Mouse (Mus musculus) macrophage (primary cell): Measurements from ENCODE around the gene Magi1. TPM values are rescaled to one million over a fixed set of nuclear protein-coding genes. Genes with fewer than 3 reads are reported as not detected.
"Not testable (repeated sequence)": the region's sequence is repeated elsewhere in the genome, so short reads cannot be mapped to it uniquely, and the experiment has no call there.

Source experiments
- H3K27ac ChIP-seq: fragments of 350-480 bp; formaldehyde crosslinking; 2 replicates; pipeline ENCODE4 v1.9.0; 2021
- H3K36me3 ChIP-seq: fragments of 350-480 bp; formaldehyde crosslinking; 2 replicates; pipeline ENCODE4 v1.9.0; 2021; ENCODE audit errors: inconsistent target
- H3K4me3 ChIP-seq: fragments of 350-480 bp; formaldehyde crosslinking; 2 replicates; pipeline ENCODE4 v1.9.0; 2021; ENCODE audit errors: inconsistent target
- H3K79me2 ChIP-seq: fragments of 350-480 bp; formaldehyde crosslinking; 2 replicates; pipeline ENCODE4 v1.9.0; 2021; ENCODE audit errors: inconsistent target
- whole genome bisulfite sequencing: methylation state at CpG from one replicate; pipeline ENCODE4 v1.1.7; 2026; ENCODE audit warnings: inconsistent platforms; ENCODE audit not compliant: missing documents; 5-methylcytosine and 5-hydroxymethylcytosine counted together
- polyA plus RNA-seq: library from polyadenylated mRNA; stranded (reverse); fragments of 250-400 nt; gene quantifications from 3 replicates; pipeline ENCODE4 v1.2.4, GENCODE M21; 2018; ENCODE audit warnings: inconsistent platforms

Gene Magi1
- polyA plus RNA-seq, 1 experiment from 2014 or later: 0.14 TPM

DNA sequence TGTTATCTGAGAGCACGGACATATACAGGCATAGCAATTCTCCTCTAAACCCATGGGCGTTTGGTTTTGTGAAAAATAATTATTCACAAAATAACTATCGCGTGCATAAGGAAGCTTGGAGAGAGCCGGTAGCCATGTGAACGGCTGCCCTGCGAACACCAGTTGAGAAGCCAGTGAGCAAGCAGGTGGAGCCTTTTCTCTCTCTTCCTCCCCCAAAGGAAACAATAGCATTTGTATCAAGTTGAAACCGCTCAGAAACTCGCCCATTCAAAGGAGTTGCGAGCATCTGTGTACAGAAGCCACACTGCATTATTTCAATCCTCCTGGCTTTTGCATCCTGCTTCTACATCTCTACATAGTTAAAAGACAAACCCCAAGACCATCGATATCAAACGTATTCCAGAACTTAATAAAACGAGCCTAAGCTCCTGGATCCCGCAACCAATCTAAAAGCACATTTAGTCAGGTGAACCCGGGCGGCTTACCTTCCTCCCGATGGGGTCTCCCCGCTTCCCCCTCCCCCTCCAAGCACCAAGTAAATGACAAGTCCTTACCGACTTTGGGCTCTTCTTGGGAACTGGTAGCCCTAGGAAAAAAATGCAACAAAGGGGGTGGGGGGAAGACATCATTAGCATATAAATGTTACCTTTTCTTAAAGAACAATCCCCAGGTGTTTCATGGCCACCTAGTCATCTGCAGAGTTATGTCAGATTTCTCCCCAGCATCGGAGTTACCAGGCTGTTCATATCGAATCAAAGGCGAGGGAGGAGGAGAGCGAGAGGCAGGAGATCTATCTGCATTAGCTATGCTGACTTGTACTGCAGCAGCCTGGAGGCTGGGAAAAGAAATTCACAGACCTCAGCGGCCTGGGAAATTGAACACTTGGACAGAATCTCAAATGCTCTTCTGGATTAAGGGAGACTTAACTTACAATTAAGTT is 566.8 kb downstream of the Magi1 start:
- WGBS: 5% methylated on average over 24 of the region's 24 CpGs
- H3K27ac ChIP-seq: no peak overlapping the region
- H3K79me2 ChIP-seq: no peaks in the 10 kb centered on the region
- no peaks in the 10 kb centered on the region for H3K36me3 ChIP-seq
- no peak overlapping the region for H3K4me3 ChIP-seq

DNA sequence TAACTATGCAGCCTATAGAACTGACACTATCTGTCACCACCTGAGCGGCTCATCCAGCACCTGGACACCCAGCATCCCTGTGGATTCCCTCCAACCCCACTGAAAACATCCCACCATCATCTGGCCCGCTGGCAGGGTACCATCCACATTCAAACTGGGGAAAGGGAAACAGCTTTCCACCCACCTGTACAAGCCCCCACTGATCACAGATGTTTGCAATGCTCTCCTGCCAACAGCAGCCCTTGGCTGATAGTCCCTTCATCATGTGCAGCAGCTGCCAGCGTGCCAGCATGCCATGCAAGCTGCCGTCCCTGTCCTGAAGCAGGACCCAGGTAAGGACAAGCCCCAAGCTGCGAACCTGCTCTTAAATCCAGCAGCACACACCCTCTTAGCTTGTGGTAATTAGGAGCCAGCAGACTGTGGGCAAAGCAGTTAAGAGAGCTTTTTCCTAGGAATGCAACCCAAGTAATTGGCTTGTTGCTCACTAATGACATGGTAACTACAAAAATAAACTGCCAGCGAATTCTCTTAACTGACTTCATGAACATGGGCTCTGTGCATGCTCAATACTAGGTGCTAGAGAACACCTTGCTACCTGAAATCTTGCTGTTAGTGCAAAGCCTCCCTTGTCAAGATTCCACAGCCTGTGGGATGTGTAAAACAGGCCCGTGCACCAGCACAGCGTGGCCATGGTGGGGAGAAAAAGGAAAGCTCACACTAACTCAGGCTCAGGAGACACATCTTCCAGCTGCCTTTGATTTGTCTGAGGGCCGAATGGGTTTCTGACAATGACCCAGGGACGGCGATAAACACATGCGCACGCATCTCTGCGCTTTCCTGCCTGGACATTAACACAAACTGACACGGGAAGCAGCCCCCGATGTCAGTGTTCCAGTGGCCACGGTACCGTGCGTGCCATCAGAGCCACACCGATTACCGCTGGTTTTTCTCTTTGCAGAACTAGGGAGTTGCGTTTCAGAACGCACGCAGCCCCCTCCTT is 568.2 kb downstream of the Magi1 start:
- Histone ChIP-seq H3K27ac (no peak overlapping the region), H3K36me3 (no peaks in the 10 kb centered on the region), H3K4me3 (no peak overlapping the region), H3K79me2 (no peaks in the 10 kb centered on the region)
- WGBS: 40% methylated on average over 24 of the region's 24 CpGs

DNA sequence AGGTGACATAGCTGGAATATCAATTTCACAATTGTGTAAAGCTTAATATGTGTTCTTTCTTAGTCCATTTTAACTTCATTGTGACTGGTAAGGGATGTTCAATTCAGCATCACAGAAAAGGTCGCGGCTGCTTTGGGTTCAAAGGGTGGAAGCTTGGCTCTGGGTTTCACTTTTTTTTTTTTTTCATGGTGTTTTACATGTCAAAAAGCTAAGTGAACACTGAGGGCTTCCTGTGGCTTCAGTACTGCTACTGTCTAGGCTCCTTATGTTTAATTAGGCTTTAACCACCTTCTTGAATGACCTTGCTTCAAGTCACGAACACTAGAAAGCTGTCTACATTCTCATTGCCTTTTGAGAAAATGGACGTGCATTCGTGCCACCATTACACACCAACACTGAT is 579.4 kb downstream of the Magi1 start:
- Histone ChIP-seq H3K4me3 (no peak overlapping the region), H3K27ac (no peak overlapping the region)
- WGBS: 89% methylated on average over 5 of the region's 5 CpGs

DNA sequence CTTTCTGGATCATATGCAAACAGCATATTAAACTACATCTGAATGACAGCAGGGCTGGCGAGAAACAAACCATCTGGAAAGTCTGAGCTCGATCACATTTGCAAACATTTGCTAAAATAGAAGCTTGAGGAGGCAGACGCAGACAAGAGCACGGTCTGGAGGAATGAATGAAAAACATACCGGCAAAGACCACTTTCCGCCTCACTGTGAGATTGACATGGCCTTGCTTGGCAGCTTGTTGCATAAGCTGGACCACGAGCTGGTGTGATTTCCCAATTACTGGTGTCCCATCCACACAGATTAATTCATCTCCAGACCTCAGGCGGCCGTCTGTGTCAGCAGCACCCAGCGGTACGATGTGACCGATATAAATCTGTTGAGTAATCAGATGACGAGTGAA is 584.3 kb downstream of the Magi1 start:
- Histone ChIP-seq H3K36me3 (no peaks in the 10 kb centered on the region), H3K4me3 (no peak overlapping the region), H3K27ac (no peak overlapping the region), H3K79me2 (no peaks in the 10 kb centered on the region)
- 74% methylated on average over 13 of the region's 13 CpGs for WGBS

More for the DNA sequence above, 579.4 kb downstream of the Magi1 start:
- Histone ChIP-seq H3K36me3 (no peaks in the 10 kb centered on the region), H3K79me2 (no peaks in the 10 kb centered on the region)

DNA sequence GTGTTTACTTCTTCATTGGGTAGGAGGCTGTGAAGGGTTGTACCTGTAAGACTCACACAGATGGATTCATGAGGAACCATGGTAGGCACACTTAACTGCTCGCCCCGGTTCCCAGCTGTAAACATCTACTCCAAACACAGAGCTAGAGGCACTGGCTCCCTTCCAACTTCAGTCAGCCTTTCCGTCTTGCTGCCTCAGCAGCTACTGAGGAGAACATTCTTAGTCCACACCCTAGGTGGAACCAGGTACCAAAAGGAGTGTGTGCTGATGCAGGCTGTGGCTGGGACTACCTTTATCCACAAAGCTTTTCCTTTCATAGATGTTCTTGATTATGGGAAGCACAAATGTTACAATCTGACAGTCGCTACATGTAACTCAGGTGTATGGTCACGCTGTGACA is 585.8 kb downstream of the Magi1 start:
- H3K27ac ChIP-seq: no peak overlapping the region
- H3K79me2 ChIP-seq: no peaks in the 10 kb centered on the region
- no peaks in the 10 kb centered on the region for H3K36me3 ChIP-seq
- WGBS: 73% methylated on average over 5 of the region's 5 CpGs
- H3K4me3 ChIP-seq: no peak overlapping the region

DNA sequence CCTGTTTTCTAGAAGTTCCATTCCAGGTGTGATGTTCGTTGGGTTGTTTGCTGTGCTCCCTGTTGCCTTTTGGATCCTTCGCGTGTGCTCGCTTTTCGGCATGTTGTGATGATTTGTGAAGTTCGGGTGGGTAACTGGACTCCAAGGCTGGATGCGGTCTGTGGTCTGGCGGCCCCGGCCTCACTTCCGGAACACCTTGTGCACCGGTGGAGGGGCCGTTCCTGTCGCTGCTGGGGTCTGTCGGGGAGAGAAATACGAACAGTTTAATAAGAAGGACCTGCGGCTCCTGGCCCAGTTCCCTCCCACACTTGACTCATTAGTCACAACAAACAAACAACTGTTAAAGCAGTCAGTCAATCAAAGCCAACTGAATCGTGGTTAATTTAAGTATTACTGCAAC is 605.0 kb downstream of the Magi1 start:
- Histone ChIP-seq H3K36me3 (no peaks in the 10 kb centered on the region), H3K27ac (no peak overlapping the region), H3K79me2 (no peaks in the 10 kb centered on the region), H3K4me3 (no peak overlapping the region)
- 80% methylated on average over 16 of the region's 17 CpGs for WGBS

DNA sequence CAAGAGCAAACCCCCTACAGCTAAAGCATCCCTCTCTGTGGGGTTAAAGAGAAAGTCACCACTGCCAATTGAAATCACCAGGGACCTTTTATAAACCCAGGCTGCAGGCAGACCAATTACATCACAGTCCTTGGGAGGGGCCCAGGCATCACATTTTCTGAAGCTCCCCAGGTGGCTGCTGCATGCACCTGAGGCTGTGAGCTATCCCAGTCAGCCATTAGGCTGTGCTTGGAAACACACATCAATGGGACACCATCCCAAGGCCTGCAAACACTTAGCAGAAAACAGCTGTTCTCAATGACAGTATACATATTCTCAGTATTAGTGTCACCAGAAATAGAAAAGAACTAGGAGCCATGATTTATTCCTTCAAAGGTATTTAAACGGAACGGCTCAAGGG is 617.0 kb downstream of the Magi1 start:
- Histone ChIP-seq H3K36me3 (no peaks in the 10 kb centered on the region), H3K4me3 (no peak overlapping the region), H3K79me2 (no peaks in the 10 kb centered on the region), H3K27ac (no peak overlapping the region)
- 87% methylated on average over 2 of the region's 2 CpGs for WGBS

DNA sequence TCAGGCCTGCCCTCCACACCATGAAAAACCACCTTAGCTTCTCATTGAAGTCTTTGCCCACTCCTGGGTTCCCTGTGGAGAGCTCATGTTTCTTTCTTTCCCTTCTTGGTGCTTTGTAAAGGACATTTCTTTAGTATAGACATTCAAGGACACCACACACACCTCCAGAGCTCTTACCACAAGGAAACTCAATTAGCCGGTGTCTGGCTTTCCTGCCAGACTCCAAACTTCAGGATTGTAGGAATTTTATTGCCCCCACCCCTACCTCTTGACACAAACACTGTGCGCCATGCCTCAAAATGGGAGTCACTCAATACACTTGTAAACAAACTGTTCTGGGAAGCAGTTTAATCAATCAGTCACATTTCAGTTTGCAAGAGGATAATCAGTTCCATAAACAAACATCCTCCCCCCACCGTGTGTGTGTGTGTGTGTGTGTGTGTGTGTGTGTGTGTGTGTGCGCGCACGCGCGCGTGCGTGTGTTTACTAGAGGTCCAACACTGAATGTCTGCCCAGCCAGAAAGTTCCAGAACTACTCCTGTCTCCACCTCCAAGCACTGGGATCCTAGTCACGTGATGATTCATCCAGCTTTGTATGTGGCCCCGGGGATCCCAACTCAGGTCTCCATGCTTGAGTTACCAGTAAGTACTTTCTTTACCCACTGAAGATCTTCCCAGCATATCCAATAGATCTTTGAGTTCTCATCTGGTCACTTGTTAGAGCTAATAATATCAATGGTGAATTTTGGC is 618.5 kb downstream of the Magi1 start:
- WGBS: 93% methylated on average over 10 of the region's 12 CpGs
- Histone ChIP-seq H3K4me3 (no peak overlapping the region), H3K27ac (no peak overlapping the region), H3K79me2 (no peaks in the 10 kb centered on the region), H3K36me3 (no peaks in the 10 kb centered on the region)

DNA sequence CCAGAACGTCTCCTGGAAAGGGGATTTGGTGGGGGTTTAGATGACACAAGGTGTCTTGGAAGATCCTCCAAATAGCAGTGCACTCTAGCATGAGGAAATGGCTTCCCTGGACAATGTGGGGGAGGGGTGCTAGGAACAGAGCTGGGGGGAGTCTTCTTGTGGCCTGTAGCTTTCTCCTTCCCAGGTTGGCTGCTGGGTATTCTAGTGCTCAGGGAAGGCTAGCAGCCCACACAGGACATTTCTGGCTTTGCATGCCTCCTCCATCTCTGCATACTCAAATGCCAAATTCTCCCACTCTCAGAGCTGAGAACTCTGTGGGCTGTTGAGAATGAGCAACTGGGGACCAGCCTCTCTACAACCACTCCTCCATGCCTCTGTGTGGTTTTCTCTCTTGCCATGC is 622.6 kb downstream of the Magi1 start:
- H3K27ac ChIP-seq: no peak overlapping the region
- H3K79me2 ChIP-seq: no peaks in the 10 kb centered on the region
- no peak overlapping the region for H3K4me3 ChIP-seq
- no peaks in the 10 kb centered on the region for H3K36me3 ChIP-seq
- WGBS: 75% methylated on average over 1 of the region's 1 CpGs

DNA sequence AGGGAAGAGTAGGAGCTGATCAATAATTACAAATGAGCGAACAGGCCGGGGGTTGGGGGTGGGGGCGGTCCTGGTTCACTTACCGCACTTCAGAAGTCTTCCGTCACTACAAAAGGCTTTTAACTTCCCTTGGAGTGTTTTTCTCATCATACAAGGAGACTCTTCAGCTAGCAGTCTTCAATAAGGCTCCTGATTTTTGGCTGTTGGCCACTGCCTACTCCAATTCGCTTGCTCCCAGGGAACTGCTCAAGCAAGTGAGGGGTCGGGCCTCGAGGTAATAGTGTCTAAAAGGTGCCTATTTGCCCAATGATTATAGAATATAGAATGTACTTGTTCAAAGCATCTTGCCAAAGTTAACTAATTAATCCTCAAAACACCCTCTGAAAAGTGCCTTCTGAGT is 624.2 kb downstream of the Magi1 start:
- 94% methylated on average over 8 of the region's 8 CpGs for WGBS
- Histone ChIP-seq H3K79me2 (no peaks in the 10 kb centered on the region), H3K36me3 (no peaks in the 10 kb centered on the region), H3K4me3 (no peak overlapping the region), H3K27ac (no peak overlapping the region)

DNA sequence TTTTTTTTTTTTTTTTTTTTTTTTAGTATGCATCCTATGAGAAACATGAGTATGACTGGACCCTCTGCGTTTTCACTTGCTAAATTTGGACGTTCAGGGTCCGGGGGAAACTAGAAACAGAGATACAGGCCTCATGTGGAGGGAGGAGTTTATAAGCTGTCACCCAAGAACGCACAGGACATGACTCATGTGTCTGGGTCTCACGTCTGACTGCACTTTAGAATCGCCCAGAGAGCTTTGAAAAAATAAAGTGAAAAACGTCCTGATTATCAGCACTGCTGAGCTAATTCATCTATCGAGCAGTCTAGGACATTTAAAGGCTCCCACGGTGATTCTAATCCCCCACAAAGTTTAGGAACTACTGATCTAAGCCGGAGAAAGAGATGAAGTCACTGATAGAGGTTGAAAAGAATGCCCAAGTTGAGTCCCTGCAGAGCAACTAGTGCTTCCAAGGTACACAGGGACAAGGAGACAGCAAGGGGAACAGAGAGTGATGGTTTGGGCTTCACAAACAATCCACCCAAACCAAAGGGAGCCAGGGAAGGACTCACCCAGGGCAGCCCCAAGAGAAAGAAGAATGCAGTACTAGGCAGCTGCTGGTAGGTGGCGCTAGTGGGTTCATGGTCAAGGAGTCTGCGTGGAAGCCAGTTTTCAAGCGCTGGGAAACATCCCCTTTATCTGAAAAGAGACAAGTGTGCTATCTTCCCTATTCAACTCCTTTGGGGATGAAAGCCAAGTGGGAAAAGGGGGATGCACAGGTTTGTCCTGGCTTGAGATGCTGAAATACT is 626.3 kb downstream of the Magi1 start:
- WGBS: 13% methylated on average over 13 of the region's 13 CpGs
- no peaks in the 10 kb centered on the region for H3K79me2 ChIP-seq
- no peak overlapping the region for H3K4me3 ChIP-seq
- H3K36me3 ChIP-seq: no peaks in the 10 kb centered on the region
- no peak overlapping the region for H3K27ac ChIP-seq

DNA sequence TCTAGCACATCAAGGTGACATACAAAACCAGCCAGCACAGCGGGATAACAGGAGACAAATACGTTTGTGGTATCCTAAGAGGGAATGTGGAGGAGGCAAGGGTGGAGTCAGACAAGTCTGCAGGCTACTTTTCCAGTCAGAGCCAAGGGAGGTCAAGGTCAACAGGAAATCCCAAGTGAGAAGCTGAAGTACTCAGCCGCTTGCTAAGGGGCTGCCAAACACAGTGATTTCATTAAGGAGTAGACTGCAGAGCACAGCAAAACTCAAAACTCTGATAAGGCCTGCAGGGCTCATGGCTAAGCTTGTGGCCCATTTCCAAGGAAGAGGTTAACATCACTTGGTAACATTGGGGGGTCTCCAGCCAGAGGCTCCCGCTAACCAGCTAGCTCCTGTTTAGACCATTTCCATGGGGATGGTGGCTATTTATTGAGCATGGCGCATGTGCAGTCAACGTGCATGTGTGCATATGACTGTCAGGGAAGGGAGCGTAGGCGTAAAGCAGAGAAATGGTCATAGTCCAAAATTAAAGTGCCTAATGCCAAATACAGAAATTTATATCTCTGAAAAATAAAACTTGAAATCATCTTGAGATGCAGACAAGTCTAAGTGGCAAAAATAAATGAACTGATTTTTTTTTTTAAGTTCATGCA is 635.0 kb downstream of the Magi1 start:
- H3K27ac ChIP-seq: no peak overlapping the region
- no peaks in the 10 kb centered on the region for H3K79me2 ChIP-seq
- no peaks in the 10 kb centered on the region for H3K36me3 ChIP-seq
- no peak overlapping the region for H3K4me3 ChIP-seq
- WGBS: 82% methylated on average over 8 of the region's 8 CpGs

DNA sequence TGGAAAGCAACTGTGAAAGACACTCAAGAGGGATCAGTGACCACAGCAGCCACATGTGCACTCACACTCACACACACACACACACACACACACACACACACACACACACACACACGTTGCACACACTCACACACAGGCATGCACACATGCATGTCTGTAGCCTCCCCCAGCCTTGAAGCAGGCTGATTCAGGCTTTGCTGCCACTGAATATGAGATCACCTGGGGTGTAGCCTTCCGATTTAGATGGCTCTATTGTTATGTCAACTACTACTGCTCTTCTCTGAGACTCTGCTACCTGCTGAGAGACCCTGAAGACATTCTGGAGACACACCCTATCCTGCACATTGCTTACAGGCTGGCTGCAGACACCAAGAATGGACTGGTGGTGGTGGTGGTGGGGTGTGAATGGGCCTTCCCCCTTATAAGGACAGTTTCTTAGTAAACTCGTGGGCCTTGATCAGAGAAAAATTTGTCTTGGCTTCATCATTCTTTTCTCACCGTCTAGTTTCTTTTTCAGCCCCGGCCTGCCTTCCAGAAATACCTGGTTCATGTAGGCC is 653.9 kb downstream of the Magi1 start:
- H3K27ac ChIP-seq: not testable (repeated sequence)
- WGBS: 75% methylated on average over 5 of the region's 5 CpGs

More for the DNA sequence above, 653.9 kb downstream of the Magi1 start:
- H3K79me2 ChIP-seq, H3K4me3 ChIP-seq, H3K36me3 ChIP-seq: not testable (repeated sequence)
